Mouse (Mus musculus) embryonic facial prominence, embryonic 13.5 days (tissue): Measurements from ENCODE around the gene Aen. TPM values are rescaled to one million over a fixed set of nuclear protein-coding genes. Genes with fewer than 3 reads are reported as not detected.

Experiments
- ATAC-seq: fragments of 200-750 bp; cut with Nextera tagmentation; 2 replicates; pipeline ENCODE4 v1.8.0; 2017; ENCODE audit warnings: low read depth; ENCODE audit not compliant: insufficient number of reproducible peaks, insufficient read depth, low FRiP score, low TSS enrichment
- H3K27ac ChIP-seq: fragments of 300-500 bp; sonication (generic); 2 replicates; pipeline ENCODE4 v1.5.1; 2015; ENCODE audit warnings: moderate library complexity, mild to moderate bottlenecking, inconsistent platforms
- H3K27me3 ChIP-seq: fragments of 300-500 bp; sonication (generic); 2 replicates; pipeline ENCODE4 v1.6.1; 2015; ENCODE audit warnings: mild to moderate bottlenecking, inconsistent platforms
- H3K36me3 ChIP-seq: fragments of 300-500 bp; sonication (generic); 2 replicates; pipeline ENCODE4 v1.6.1; 2015; ENCODE audit warnings: mild to moderate bottlenecking, inconsistent platforms
- H3K4me1 ChIP-seq: fragments of 300-500 bp; sonication (generic); 2 replicates; pipeline ENCODE4 v1.6.1; 2015; ENCODE audit warnings: inconsistent platforms
- H3K4me2 ChIP-seq: fragments of 300-500 bp; sonication (generic); 2 replicates; pipeline ENCODE4 v1.6.1; 2015; ENCODE audit warnings: moderate library complexity, mild to moderate bottlenecking, inconsistent platforms
- H3K4me3 ChIP-seq: fragments of 300-500 bp; sonication (generic); 2 replicates; pipeline ENCODE4 v1.5.1; 2015; ENCODE audit warnings: mild to moderate bottlenecking, inconsistent platforms
- H3K9ac ChIP-seq: fragments of 300-500 bp; sonication (generic); 2 replicates; pipeline ENCODE4 v1.6.1; 2015; ENCODE audit warnings: mild to moderate bottlenecking, inconsistent platforms
- H3K9me3 ChIP-seq: fragments of 300-500 bp; sonication (generic); 2 replicates; pipeline ENCODE4 v1.6.1; 2016; ENCODE audit warnings: inconsistent platforms
- WGBS: fragments of 180-500 bp; shearing (Covaris S2); methylation state at CpG from one replicate; pipeline ENCODE4 v1.1.7; 2015; ENCODE audit warnings: mixed read lengths; 5-methylcytosine and 5-hydroxymethylcytosine counted together
- polyA plus RNA-seq: library from polyadenylated mRNA; unstranded; fragments of >200 nt; fragmentation: Nextera tagmentation; extraction: Ambion mirVana; gene quantifications from 2 replicates; pipeline ENCODE4 v1.2.1, GENCODE M21; 2015

Gene Aen
- polyA plus RNA-seq = 33.8 and 41.8 TPM in 2 replicates

DNA sequence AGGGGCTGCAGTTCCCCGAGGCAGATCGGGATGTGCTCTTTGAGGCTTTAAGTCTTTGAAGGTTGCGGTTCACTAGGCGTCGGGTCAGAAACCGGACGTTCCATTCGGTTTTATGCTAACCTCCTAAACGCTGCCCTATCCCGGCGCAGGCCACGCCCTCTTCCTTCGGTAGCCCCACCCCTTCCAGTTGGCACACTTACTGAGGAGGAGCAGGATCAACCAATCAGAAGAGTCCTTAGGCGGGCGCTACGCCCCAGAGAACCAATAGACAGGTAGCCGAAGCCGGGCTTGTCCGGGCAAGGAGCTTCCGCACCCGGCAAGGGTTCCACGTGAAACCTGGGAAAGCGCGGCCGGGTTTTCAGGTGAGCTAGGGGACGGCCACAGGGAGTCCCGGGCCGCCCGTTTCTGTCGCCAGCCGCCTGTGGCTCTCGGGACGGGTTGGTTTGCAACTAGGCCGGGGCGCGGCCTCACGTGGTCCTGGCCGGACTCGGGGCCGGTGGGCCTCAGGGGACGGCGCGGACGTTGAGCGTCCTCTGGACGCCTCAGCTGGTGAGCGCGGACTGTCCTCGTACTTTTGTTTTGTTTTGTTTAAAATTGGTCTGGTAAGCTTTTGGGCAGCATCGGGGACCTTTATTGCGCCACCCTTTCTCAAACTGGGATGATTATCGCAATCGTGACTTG is at the start of gene Aen:
Aen (plus strand) TSS at position 202 of the 681 bp plus-strand sequence.
- H3K4me2 ChIP-seq = peak within 1 kb of the TSS; percentile 93
- no peaks in the 10 kb centered on the region for H3K9me3 ChIP-seq
- WGBS = 4% methylated on average over 53 of the region's 53 CpGs
- H3K36me3 ChIP-seq = peaks cover 11% of the 10 kb centered on the region; the same call in 1 of the 2 replicates
- H3K4me3 ChIP-seq = peak within 1 kb of the TSS; percentile 97
- ATAC-seq = peak; percentile 95
- H3K4me1 ChIP-seq = peaks cover 20% of the 10 kb centered on the region
- H3K27me3 ChIP-seq = no peaks in the 10 kb centered on the region
- 0 out of 2 replicates have a peak within 1 kb of the TSS, but pooled peaks have one; percentile 49 for H3K27ac ChIP-seq
- peak within 1 kb of the TSS; percentile 83 for H3K9ac ChIP-seq

DNA sequence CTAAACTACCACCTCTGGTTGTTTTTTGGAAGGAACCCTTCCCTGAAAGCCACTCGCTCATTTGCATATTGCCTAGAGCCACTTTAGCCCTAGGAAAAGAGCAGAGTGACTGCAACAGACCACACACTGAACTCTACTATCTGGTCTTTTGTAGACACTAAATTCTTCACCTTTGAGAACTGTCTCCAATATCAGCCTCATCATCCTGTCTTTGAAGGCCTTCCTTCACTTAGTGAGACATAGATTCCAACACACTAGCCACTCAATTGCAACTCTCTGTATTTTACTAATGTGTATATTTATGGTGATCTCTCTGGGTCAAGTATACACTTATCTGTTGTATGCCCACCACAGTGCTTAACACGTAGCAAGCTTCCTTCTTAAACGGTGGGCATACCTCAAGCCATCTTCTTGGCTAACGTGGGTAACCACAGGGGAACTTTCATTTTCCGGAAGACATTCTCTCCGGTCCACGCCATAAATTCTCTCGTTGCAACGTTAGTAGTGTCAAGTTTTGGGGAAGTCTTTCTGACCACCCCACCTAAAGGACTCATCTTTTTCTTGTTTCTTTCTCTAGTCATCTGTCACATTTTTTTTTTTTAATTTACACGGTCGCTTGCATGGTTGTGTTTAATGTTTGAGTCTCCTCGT is 49.5 kb upstream of the Aen start:
- Histone ChIP-seq H3K36me3 (peaks cover 27% of the 10 kb centered on the region), H3K27ac (peak overlapping the region; percentile 64; the same call in 1 of the 2 replicates), H3K9ac (peak overlapping the region; percentile 88), H3K9me3 (no peaks in the 10 kb centered on the region), H3K4me2 (peak overlapping the region; percentile 71), H3K27me3 (no peaks in the 10 kb centered on the region), H3K4me1 (peaks cover 10% of the 10 kb centered on the region), H3K4me3 (peak overlapping the region; percentile 74)
- WGBS = 31% methylated on average over 12 of the region's 12 CpGs
- ATAC-seq = no peak

DNA sequence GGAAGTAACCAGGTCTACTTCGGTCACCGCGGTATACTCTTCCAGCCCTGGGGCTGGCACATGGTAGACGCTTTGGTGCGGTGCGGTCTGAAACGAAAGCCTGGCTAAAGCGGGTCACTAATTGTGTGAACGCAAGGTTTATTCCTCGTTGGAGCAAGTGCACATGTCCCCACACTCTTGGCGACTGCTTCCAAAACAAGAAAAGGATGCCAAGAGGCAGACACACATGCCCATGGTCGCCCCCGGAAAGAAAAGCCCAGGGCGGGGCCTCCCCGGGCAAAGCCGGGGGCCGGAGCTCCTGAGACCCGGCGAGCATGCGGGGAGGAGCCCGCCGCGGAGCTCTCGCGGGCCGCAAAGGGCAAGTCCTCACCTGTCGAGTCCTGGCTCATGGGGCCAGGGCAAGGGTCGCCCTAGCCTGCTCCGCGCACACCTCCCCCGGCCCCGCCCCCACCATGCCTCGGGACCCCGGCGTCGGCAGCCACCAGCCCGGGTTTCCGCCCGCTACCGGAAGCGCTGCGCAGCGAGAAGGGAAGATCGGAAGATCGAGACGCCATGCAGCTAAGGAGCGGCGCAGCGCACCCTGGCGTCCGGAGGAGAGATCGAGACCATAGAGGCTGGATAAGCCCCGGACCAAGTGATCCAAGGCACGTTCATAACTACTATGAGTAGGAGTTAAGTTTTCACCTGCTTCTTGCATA is 48.8 kb upstream of the Aen start, which contains the start of gene Det1:
Det1 (minus strand) TSS at position 527 of the 698 bp plus-strand sequence.
- under 1% methylated on average over 54 of the region's 54 CpGs for WGBS
- Histone ChIP-seq H3K36me3 (peaks cover 23% of the 10 kb centered on the region), H3K27me3 (no peaks in the 10 kb centered on the region), H3K4me1 (peaks cover 10% of the 10 kb centered on the region), H3K9ac (peak within 1 kb of the TSS; percentile 88), H3K27ac (peak within 1 kb of the TSS; percentile 64; the same call in 1 of the 2 replicates), H3K4me3 (peak within 1 kb of the TSS; percentile 74), H3K9me3 (no peaks in the 10 kb centered on the region), H3K4me2 (peak within 1 kb of the TSS; percentile 71)
- ATAC-seq = peak; percentile 80

DNA sequence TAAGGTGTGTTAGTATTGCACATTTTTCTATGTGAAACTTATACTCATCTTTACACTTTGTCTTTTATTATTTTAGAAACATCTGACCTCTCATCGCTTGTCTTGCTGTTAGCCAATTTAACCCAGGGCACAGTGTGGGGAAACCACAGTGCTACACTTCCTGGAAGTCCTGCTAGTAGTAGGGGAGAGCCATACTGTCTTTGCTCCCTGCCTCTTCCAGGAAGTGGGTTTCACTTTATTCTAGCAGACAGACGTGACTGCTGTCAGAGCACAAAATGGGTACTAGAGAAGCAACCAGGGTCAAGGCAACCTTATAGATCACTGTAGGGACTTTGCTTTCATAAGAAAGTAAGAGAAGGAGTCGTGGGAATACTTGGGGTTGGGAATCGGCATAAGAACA is 41.6 kb upstream of the Aen start:
- no peaks in the 10 kb centered on the region; the same call in 1 of the 2 replicates for H3K27me3 ChIP-seq
- no peaks in the 10 kb centered on the region for H3K9me3 ChIP-seq
- no peak overlapping the region for H3K9ac ChIP-seq
- no peak for ATAC-seq
- WGBS = 65% methylated on average over 4 of the region's 4 CpGs
- H3K27ac ChIP-seq = no peak overlapping the region
- no peaks in the 10 kb centered on the region for H3K4me1 ChIP-seq
- H3K4me2 ChIP-seq = no peak overlapping the region
- H3K36me3 ChIP-seq = no peaks in the 10 kb centered on the region
- H3K4me3 ChIP-seq = no peak overlapping the region

DNA sequence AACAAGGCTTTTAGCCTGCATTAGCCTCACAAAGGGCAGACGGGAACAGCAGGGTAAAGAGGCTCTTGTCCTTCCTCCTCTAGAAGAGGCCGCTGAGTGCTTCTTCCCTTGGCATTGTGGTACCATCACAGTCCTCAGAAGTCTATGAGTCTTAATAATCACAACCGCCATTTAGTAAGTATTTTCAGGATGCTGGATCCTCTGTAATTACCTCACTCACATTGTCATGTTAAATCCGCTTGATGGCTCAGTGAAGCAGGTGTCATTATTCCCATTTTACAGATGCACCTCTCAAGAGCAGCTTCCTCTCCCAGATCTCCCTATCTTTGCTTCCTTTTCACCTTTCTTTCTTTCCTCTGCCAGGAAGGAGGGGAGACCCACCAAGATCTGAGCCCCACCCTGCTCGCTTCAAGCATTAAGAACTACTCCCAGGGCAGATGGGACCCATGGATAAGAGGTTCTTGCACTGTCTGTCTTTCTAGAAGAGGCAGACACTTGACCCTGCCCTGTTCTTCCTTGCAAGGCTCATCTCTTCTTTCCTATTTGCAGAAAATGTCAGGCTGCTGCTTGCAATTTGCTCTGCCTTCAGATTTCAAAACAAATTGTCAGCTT is 40.5 kb upstream of the Aen start:
- Histone ChIP-seq H3K4me2 (no peak overlapping the region), H3K27me3 (no peaks in the 10 kb centered on the region; the same call in 1 of the 2 replicates), H3K9me3 (no peaks in the 10 kb centered on the region), H3K27ac (no peak overlapping the region), H3K4me3 (no peak overlapping the region), H3K9ac (no peak overlapping the region), H3K36me3 (no peaks in the 10 kb centered on the region), H3K4me1 (no peaks in the 10 kb centered on the region)
- 60% methylated on average over 5 of the region's 5 CpGs for WGBS
- no peak for ATAC-seq

DNA sequence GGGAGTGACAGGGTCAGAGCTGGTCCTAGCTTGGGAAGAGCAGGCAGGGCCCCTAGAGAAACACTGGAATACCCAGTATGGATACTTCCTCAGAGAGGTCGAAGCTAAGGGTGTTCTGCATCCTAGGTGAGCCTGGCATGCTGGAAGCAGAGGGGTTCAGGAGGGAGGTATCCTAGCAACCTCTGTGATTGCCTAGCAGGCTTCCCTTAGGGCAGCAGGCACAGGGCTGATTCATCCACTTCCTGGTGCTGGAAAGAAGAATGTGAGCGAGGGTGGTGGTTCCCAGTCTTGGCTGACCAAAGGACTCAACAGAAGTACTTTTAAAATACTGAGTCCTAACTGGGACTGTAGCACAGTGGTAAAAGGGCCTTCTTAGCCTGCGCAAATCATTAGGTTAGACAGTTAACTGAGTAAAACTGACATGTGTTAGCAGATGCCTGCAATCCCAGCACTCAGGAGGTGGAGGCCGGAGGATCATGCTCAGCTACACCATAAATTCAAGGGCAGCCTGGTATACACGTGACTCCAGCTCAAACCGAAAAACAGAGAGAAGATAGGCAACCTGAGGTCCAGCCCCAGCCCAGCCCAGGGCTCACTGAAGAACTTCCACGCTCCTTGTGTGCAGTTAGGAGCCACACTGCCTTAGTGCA is 31.7 kb upstream of the Aen start:
- H3K27me3 ChIP-seq = no peaks in the 10 kb centered on the region
- H3K4me2 ChIP-seq = no peak overlapping the region
- no peaks in the 10 kb centered on the region for H3K9me3 ChIP-seq
- ATAC-seq = no peak
- no peaks in the 10 kb centered on the region for H3K36me3 ChIP-seq
- H3K9ac ChIP-seq = no peak overlapping the region
- WGBS = 72% methylated on average over 7 of the region's 7 CpGs
- H3K27ac ChIP-seq = no peak overlapping the region
- H3K4me3 ChIP-seq = no peak overlapping the region
- no peaks in the 10 kb centered on the region for H3K4me1 ChIP-seq

DNA sequence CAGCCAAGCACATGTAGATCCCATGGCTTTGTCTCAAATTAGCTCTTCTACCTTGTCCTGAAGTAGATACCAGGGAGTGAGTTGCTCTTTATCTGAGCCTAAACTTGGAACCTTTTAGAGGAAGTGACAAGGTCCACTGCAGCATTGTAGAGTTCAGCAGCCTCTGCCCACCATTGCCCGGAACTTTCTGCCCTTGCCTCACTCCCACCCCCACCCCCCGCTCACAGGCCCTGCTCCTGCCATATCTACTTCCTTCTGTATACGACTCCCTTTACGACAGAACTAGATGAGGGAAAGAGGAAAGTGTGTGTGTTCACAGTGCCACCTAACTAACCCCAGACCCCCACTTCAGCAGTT is 31.2 kb upstream of the Aen start:
- no peak overlapping the region for H3K9ac ChIP-seq
- H3K27ac ChIP-seq = no peak overlapping the region
- no peak overlapping the region for H3K4me3 ChIP-seq
- no peaks in the 10 kb centered on the region for H3K27me3 ChIP-seq
- ATAC-seq = no peak
- no peak overlapping the region for H3K4me2 ChIP-seq
- no peaks in the 10 kb centered on the region for H3K4me1 ChIP-seq
- no peaks in the 10 kb centered on the region for H3K9me3 ChIP-seq
- H3K36me3 ChIP-seq = no peaks in the 10 kb centered on the region
- 72% methylated on average over 4 of the region's 4 CpGs for whole genome bisulfite sequencing

DNA sequence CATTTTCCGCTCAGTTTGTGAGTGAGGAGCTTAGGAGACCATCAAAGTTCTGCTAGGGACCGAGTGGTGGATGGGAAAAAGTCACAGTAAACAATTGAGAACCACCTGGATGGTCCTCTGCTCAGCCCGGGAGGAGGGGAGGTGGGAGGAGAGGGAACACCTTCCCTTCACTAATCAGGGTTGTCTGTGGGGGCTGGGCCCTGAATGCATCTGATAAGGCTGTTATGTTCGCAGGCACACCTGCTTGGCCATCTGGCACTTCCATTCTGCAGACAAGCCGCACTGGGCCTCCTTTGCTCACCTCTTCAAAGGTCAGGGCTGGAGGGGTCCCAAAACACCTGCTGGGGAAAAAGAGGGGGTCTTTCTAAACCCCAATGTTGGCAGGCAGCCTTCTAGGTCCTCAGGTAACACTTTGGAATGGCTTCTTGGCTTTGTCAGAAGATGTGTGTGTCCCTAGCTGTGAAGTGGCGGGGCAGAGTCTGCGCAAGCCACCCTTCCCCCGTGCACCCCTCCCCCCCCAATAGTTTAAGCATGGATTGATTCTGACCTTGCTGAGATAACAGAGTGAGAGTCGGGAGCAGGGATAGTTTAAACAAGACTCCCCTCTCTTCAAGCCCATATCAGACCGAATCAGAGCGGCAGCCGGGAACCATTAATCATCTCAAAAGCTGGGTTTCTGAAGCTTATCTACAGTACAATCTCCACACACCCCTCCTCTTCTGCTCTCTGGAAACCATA is 30.3 kb upstream of the Aen start:
- Histone ChIP-seq H3K4me3 (no peak overlapping the region), H3K36me3 (no peaks in the 10 kb centered on the region), H3K27me3 (no peaks in the 10 kb centered on the region), H3K9ac (no peak overlapping the region), H3K9me3 (no peaks in the 10 kb centered on the region), H3K4me2 (no peak overlapping the region), H3K27ac (no peak overlapping the region), H3K4me1 (no peaks in the 10 kb centered on the region)
- no peak for ATAC-seq
- WGBS = 51% methylated on average over 12 of the region's 12 CpGs

DNA sequence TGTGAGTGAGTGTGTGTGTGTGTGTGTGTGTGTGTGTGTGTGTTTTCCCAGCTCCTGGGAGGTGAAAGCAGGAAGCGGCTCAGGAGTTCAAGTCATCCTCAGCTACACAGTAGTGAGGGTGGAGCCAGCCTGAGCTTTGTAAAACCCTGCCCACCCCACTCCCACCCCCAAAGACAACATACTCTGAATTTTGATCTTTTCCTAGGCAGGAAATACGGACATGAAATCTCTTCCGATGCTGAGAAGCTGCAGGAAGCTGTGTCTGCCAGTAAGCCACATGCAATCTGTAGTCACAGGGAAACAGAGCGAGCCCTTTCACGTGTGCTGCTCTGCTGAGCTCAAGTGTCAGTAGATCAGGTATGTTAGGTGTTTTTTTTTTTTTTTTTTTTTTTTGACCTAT is 26.9 kb upstream of the Aen start:
- 60% methylated on average over 5 of the region's 5 CpGs for WGBS
- ATAC-seq = no peak
- Histone ChIP-seq H3K4me3 (no peak overlapping the region), H3K9me3 (no peaks in the 10 kb centered on the region), H3K27me3 (no peaks in the 10 kb centered on the region), H3K4me1 (no peaks in the 10 kb centered on the region), H3K9ac (no peak overlapping the region), H3K4me2 (no peak overlapping the region), H3K27ac (no peak overlapping the region), H3K36me3 (no peaks in the 10 kb centered on the region)

DNA sequence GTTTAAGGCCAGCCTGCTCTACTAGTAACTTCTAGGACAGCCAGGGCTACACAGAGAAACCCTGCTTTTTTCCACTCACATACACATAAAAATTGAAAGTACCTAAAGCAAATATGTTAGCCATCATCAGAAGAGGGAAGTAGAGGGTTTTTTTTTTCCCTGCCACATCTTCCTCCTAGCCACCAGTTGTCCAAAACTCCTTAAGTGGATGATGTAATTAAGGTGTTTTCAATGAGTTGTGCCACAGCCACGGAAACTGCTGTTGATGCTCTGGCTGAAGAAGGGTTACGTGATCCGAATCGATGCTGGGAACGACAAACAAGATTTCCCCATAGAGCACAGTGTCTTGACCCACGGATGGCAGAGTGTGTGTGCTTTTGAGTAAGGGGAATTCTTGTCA is 23.3 kb upstream of the Aen start:
- Histone ChIP-seq H3K36me3 (no peaks in the 10 kb centered on the region), H3K9ac (no peak overlapping the region), H3K9me3 (no peaks in the 10 kb centered on the region), H3K4me3 (no peak overlapping the region), H3K27ac (no peak overlapping the region), H3K27me3 (no peaks in the 10 kb centered on the region; the same call in 1 of the 2 replicates), H3K4me1 (no peaks in the 10 kb centered on the region), H3K4me2 (no peak overlapping the region)
- 83% methylated on average over 6 of the region's 6 CpGs for WGBS
- no peak for ATAC-seq
